Mouse (Mus musculus): ENCODE results near the gene Prdx5. TPM values are rescaled to one million over a fixed set of nuclear protein-coding genes. Genes with fewer than 3 reads are reported as not detected.

Prdx5 gene
- 62.4 TPM for polyA plus RNA-seq (2015; fragmentation: Illumina TruSeq; extraction: RNeasy Lipid Tissue Mini Kit (QIAGEN cat#74804); ENCODE audit: insufficient read depth, low replicate concordance)

GRCm38 (mm10) chr19:6909507-6910289, at the start of gene Prdx5, which contains the start of gene Trmt112:
Gene Prdx5 (minus strand): TSS chr19:6910106.
Gene Trmt112 (plus strand): TSS chr19:6909698.

GRCm38 (mm10) chr19:6942249-6942691, 32.4 kb upstream of the Prdx5 start, which contains the start of gene Gpr137:
Gene Gpr137 (minus strand): TSS chr19:6942480.

GRCm38 (mm10) chr19:6941372-6942248, 31.7 kb upstream of the Prdx5 start, which contains the start of gene Bad:
Gene Bad (plus strand): TSS chr19:6941861.

GRCm38 (mm10) chr19:6934195-6934977, 24.5 kb upstream of the Prdx5 start, which contains the start of gene Kcnk4:
Gene Kcnk4 (minus strand): TSS chr19:6934515.

GRCm38 (mm10) chr19:6925307-6925573, 15.3 kb upstream of the Prdx5 start, which contains the start of gene Catsperz:
Gene Catsperz (minus strand): TSS chr19:6925380.

GRCm38 (mm10) chr19:6921647-6922567, 12.0 kb upstream of the Prdx5 start, which contains the start of gene Esrra:
Gene Esrra (minus strand): TSS chr19:6921813.

GRCm38 (mm10) chr19:6858031-6858430, 51.9 kb downstream of the Prdx5 start, which contains the start of gene Ccdc88b:
Gene Ccdc88b (minus strand): TSS chr19:6858211.

Other genes starting within 250 kb of the Prdx5 start
- 12.8 TPM for gene Rps6ka4, start 69.5 kb downstream of the Prdx5 start, polyA plus RNA-seq (2015; fragmentation: Illumina TruSeq; extraction: RNeasy Lipid Tissue Mini Kit (QIAGEN cat#74804); ENCODE audit: insufficient read depth, low replicate concordance)
- 11.3 TPM for gene Ccdc88b, start 51.9 kb downstream of the Prdx5 start, polyA plus RNA-seq (2015; fragmentation: Illumina TruSeq; extraction: RNeasy Lipid Tissue Mini Kit (QIAGEN cat#74804); ENCODE audit: insufficient read depth, low replicate concordance)
- gene Trmt112, start 408 bp downstream of the Prdx5 start, polyA plus RNA-seq (2015; fragmentation: Illumina TruSeq; extraction: RNeasy Lipid Tissue Mini Kit (QIAGEN cat#74804); ENCODE audit: insufficient read depth, low replicate concordance): 76.0 TPM
- 19.1 TPM for gene Esrra, start 11.7 kb upstream of the Prdx5 start, polyA plus RNA-seq (2015; fragmentation: Illumina TruSeq; extraction: RNeasy Lipid Tissue Mini Kit (QIAGEN cat#74804); ENCODE audit: insufficient read depth, low replicate concordance)
- gene Catsperz, start 15.3 kb upstream of the Prdx5 start, polyA plus RNA-seq (2015; fragmentation: Illumina TruSeq; extraction: RNeasy Lipid Tissue Mini Kit (QIAGEN cat#74804); ENCODE audit: insufficient read depth, low replicate concordance): not detected
- not detected for gene Kcnk4, start 24.4 kb upstream of the Prdx5 start, polyA plus RNA-seq (2015; fragmentation: Illumina TruSeq; extraction: RNeasy Lipid Tissue Mini Kit (QIAGEN cat#74804); ENCODE audit: insufficient read depth, low replicate concordance)
- gene Bad, start 31.8 kb upstream of the Prdx5 start, polyA plus RNA-seq (2015; fragmentation: Illumina TruSeq; extraction: RNeasy Lipid Tissue Mini Kit (QIAGEN cat#74804); ENCODE audit: insufficient read depth, low replicate concordance): 7.4 TPM
- 10.0 TPM for gene Gpr137, start 32.4 kb upstream of the Prdx5 start, polyA plus RNA-seq (2015; fragmentation: Illumina TruSeq; extraction: RNeasy Lipid Tissue Mini Kit (QIAGEN cat#74804); ENCODE audit: insufficient read depth, low replicate concordance)
- 35.7 TPM for gene Ppp1r14b, start 64.9 kb upstream of the Prdx5 start, polyA plus RNA-seq (2015; fragmentation: Illumina TruSeq; extraction: RNeasy Lipid Tissue Mini Kit (QIAGEN cat#74804); ENCODE audit: insufficient read depth, low replicate concordance)
- 12.9 TPM for gene Plcb3, start 66.4 kb upstream of the Prdx5 start, polyA plus RNA-seq (2015; fragmentation: Illumina TruSeq; extraction: RNeasy Lipid Tissue Mini Kit (QIAGEN cat#74804); ENCODE audit: insufficient read depth, low replicate concordance)
- 45.8 TPM for gene Fkbp2, start 70.4 kb upstream of the Prdx5 start, polyA plus RNA-seq (2015; fragmentation: Illumina TruSeq; extraction: RNeasy Lipid Tissue Mini Kit (QIAGEN cat#74804); ENCODE audit: insufficient read depth, low replicate concordance)
- 8.9 TPM for gene Vegfb, start 77.5 kb upstream of the Prdx5 start, polyA plus RNA-seq (2015; fragmentation: Illumina TruSeq; extraction: RNeasy Lipid Tissue Mini Kit (QIAGEN cat#74804); ENCODE audit: insufficient read depth, low replicate concordance)
- 12.2 TPM for gene Dnajc4, start 82.5 kb upstream of the Prdx5 start, polyA plus RNA-seq (2015; fragmentation: Illumina TruSeq; extraction: RNeasy Lipid Tissue Mini Kit (QIAGEN cat#74804); ENCODE audit: insufficient read depth, low replicate concordance)
- 3.8 TPM for gene Nudt22, start 86.0 kb upstream of the Prdx5 start, polyA plus RNA-seq (2015; fragmentation: Illumina TruSeq; extraction: RNeasy Lipid Tissue Mini Kit (QIAGEN cat#74804); ENCODE audit: insufficient read depth, low replicate concordance)
- 2.5 TPM for gene Trpt1, start 86.0 kb upstream of the Prdx5 start, polyA plus RNA-seq (2015; fragmentation: Illumina TruSeq; extraction: RNeasy Lipid Tissue Mini Kit (QIAGEN cat#74804); ENCODE audit: insufficient read depth, low replicate concordance)
- 51.2 TPM for gene Fermt3, start 109.4 kb upstream of the Prdx5 start, polyA plus RNA-seq (2015; fragmentation: Illumina TruSeq; extraction: RNeasy Lipid Tissue Mini Kit (QIAGEN cat#74804); ENCODE audit: insufficient read depth, low replicate concordance)
- 129 TPM for gene Stip1, start 129.9 kb upstream of the Prdx5 start, polyA plus RNA-seq (2015; fragmentation: Illumina TruSeq; extraction: RNeasy Lipid Tissue Mini Kit (QIAGEN cat#74804); ENCODE audit: insufficient read depth, low replicate concordance)
- gene Macrod1, start 146.7 kb upstream of the Prdx5 start, polyA plus RNA-seq (2015; fragmentation: Illumina TruSeq; extraction: RNeasy Lipid Tissue Mini Kit (QIAGEN cat#74804); ENCODE audit: insufficient read depth, low replicate concordance): 3.1 TPM
- 0.04 TPM for gene Flrt1, start 195.6 kb upstream of the Prdx5 start, polyA plus RNA-seq (2015; fragmentation: Illumina TruSeq; extraction: RNeasy Lipid Tissue Mini Kit (QIAGEN cat#74804); ENCODE audit: insufficient read depth, low replicate concordance)

Measured in spleen, adult 10 weeks (tissue).